Mouse (Mus musculus) liver, embryonic 12.5 days (tissue): ENCODE results near the gene Lrrn3. TPM values are rescaled to one million over a fixed set of nuclear protein-coding genes. Genes with fewer than 3 reads are reported as not detected.

Source experiments
- ATAC-seq: fragments of 200-750 bp; cut with Nextera tagmentation; 2 replicates; pipeline ENCODE4 v1.8.0; 2017; ENCODE audit warnings: moderate number of reproducible peaks, mild to moderate bottlenecking, moderate library complexity
- H3K27ac ChIP-seq: fragments of 300-500 bp; sonication (generic); 2 replicates; pipeline ENCODE4 v1.5.1; 2016; ENCODE audit warnings: mild to moderate bottlenecking
- H3K27me3 ChIP-seq: fragments of 300-500 bp; sonication (generic); replicated peaks from 2 replicates; pipeline ENCODE4 v1.6.1; 2016; ENCODE audit warnings: mild to moderate bottlenecking, moderate library complexity
- H3K36me3 ChIP-seq: fragments of 300-500 bp; sonication (generic); 2 replicates; pipeline ENCODE4 v1.6.1; 2016; ENCODE audit warnings: mild to moderate bottlenecking, moderate library complexity
- H3K4me1 ChIP-seq: fragments of 300-500 bp; sonication (generic); 2 replicates; pipeline ENCODE4 v1.6.1; 2016
- H3K4me2 ChIP-seq: fragments of 300-500 bp; sonication (generic); 2 replicates; pipeline ENCODE4 v1.6.1; 2016; ENCODE audit warnings: mild to moderate bottlenecking, moderate library complexity
- H3K4me3 ChIP-seq: fragments of 300-500 bp; sonication (generic); 2 replicates; pipeline ENCODE4 v1.5.1; 2016; ENCODE audit warnings: mild to moderate bottlenecking, moderate library complexity
- H3K9ac ChIP-seq: fragments of 300-500 bp; sonication (generic); 2 replicates; pipeline ENCODE4 v1.6.1; 2016; ENCODE audit warnings: mild to moderate bottlenecking, moderate library complexity
- H3K9me3 ChIP-seq: fragments of 300-500 bp; sonication (generic); replicated peaks from 2 replicates; pipeline ENCODE4 v1.6.1; 2016; ENCODE audit warnings: mild to moderate bottlenecking, moderate library complexity
- WGBS: fragments of 180-500 bp; shearing (Covaris S2); methylation state at CpG from one replicate; pipeline ENCODE4 v1.1.7; 2016; ENCODE audit not compliant: insufficient replicate concordance; 5-methylcytosine and 5-hydroxymethylcytosine counted together
- polyA plus RNA-seq: library from polyadenylated mRNA; unstranded; fragments of >200 nt; fragmentation: Nextera tagmentation; extraction: Ambion mirVana; gene quantifications from 2 replicates; pipeline ENCODE4 v1.2.1, GENCODE M21; 2016

The Lrrn3 gene
- polyA plus RNA-seq: 3.1 and 3.6 TPM in 2 replicates

GRCm38 (mm10) chr12:41486331-41486730, at the start of gene Lrrn3:
Lrrn3 (minus strand) TSS chr12:41486431.
- Histone ChIP-seq H3K27ac (peak within 1 kb of the TSS; percentile 33; the same call in 1 of the 2 replicates), H3K4me2 (peak within 1 kb of the TSS; percentile 33), H3K4me1 (no peaks in the 10 kb centered on the region), H3K9ac (no peak within 1 kb of the TSS), H3K27me3 (no peaks in the 10 kb centered on the region), H3K9me3 (no peaks in the 10 kb centered on the region), H3K36me3 (no peaks in the 10 kb centered on the region), H3K4me3 (peak within 1 kb of the TSS; percentile 27)
- 91% methylated on average over 1 of the region's 1 CpGs for WGBS
- ATAC-seq: no peak

GRCm38 (mm10) chr12:41528410-41528809, 42.2 kb upstream of the Lrrn3 start:
- no peaks in the 10 kb centered on the region for H3K9me3 ChIP-seq
- H3K9ac ChIP-seq: no peak overlapping the region
- no peak for ATAC-seq
- no peak overlapping the region for H3K4me2 ChIP-seq
- H3K4me3 ChIP-seq: no peak overlapping the region
- no peak overlapping the region for H3K27ac ChIP-seq
- no peaks in the 10 kb centered on the region for H3K4me1 ChIP-seq
- 66% methylated on average over 4 of the region's 4 CpGs for WGBS
- H3K36me3 ChIP-seq: no peaks in the 10 kb centered on the region
- no peaks in the 10 kb centered on the region for H3K27me3 ChIP-seq

GRCm38 (mm10) chr12:41526688-41527087, 40.5 kb upstream of the Lrrn3 start:
- no peaks in the 10 kb centered on the region for H3K27me3 ChIP-seq
- WGBS: 58% methylated on average over 2 of the region's 2 CpGs
- H3K9me3 ChIP-seq: no peaks in the 10 kb centered on the region
- H3K4me2 ChIP-seq: no peak overlapping the region
- H3K4me3 ChIP-seq: no peak overlapping the region
- no peak overlapping the region for H3K9ac ChIP-seq
- no peaks in the 10 kb centered on the region for H3K4me1 ChIP-seq
- H3K36me3 ChIP-seq: no peaks in the 10 kb centered on the region
- no peak overlapping the region for H3K27ac ChIP-seq
- ATAC-seq: no peak

- Histone ChIP-seq H3K27ac (no peak overlapping the region), H3K4me3 (no peak overlapping the region), H3K9me3 (no peaks in the 10 kb centered on the region), H3K4me2 (no peak overlapping the region), H3K36me3 (no peaks in the 10 kb centered on the region), H3K9ac (no peak overlapping the region), H3K27me3 (no peaks in the 10 kb centered on the region), H3K4me1 (no peaks in the 10 kb centered on the region)
- 80% methylated on average over 2 of the region's 2 CpGs for WGBS
- no peak for ATAC-seq
Observed at GRCm38 (mm10) chr12:41521671-41522070, 35.4 kb upstream of the Lrrn3 start.

DNA sequence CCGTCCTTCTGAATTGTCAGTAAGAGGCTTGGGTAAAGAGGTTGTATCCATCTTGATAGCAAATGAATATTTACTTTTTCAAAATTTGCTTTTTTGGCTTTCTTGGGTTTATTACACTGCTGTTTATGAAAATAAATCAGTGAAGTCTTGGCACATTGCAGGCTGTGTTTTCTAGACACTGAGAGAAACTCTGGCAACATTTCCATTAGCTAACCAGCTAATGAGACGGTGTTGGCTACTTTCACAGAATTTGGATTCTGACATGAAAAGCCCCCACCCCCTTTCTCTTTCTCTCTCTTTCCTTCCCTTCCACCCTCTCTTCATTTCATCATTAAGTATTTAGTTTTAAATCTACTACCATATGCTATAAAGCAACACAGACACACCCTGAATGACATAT, 34.1 kb upstream of the Lrrn3 start:
- Histone ChIP-seq H3K36me3 (no peaks in the 10 kb centered on the region), H3K4me3 (no peak overlapping the region), H3K27me3 (no peaks in the 10 kb centered on the region), H3K9me3 (no peaks in the 10 kb centered on the region), H3K4me1 (no peaks in the 10 kb centered on the region), H3K4me2 (no peak overlapping the region), H3K27ac (no peak overlapping the region), H3K9ac (no peak overlapping the region)
- ATAC-seq: no peak
- WGBS: 60% methylated on average over 2 of the region's 2 CpGs

DNA sequence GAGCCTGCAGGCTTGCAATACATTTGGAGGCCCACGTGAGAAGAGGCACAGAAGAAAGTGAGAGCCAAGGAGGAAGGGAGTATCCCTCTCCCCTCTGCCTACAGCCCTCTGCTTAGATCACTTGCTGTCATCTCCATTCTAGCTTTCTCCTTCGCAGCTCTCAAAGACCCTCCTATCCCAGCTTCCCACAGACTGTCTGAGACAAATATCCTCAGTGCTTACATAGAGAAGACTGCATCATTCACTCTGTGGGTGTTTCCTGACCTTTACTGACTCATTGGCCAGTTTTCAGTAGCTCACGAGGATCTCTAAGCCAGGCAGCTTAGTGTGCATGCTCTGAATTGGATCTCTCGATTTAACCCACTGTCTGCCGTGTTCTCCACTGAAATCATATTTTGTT, 32.7 kb upstream of the Lrrn3 start:
- no peaks in the 10 kb centered on the region for H3K4me1 ChIP-seq
- WGBS: 53% methylated on average over 5 of the region's 5 CpGs
- H3K27me3 ChIP-seq: no peaks in the 10 kb centered on the region
- no peak overlapping the region for H3K27ac ChIP-seq
- ATAC-seq: no peak
- H3K9ac ChIP-seq: no peak overlapping the region
- no peaks in the 10 kb centered on the region for H3K9me3 ChIP-seq
- no peaks in the 10 kb centered on the region for H3K36me3 ChIP-seq
- H3K4me2 ChIP-seq: no peak overlapping the region
- no peak overlapping the region for H3K4me3 ChIP-seq

DNA sequence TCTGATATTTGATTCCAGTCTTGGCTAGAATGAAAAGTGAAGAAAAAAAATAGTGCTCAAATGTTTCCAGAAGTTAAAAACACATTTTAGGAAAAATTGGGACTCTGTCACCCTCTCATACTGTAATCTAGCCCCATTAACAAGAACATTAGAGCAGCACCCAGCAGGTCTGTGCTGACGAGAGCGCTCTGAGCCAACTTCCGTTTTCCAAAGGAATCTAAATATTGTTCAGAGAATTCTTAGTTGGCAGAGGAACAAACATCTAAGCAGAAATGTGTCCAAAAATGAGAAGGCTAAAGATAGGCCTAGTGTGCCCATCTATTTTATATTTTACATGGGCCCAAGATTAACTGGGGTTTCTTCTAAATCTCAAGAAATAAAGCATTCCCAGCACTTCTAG, 24.4 kb upstream of the Lrrn3 start:
- WGBS: 81% methylated on average over 3 of the region's 3 CpGs
- H3K4me1 ChIP-seq: no peaks in the 10 kb centered on the region
- no peak overlapping the region for H3K27ac ChIP-seq
- no peak overlapping the region for H3K4me3 ChIP-seq
- no peak overlapping the region for H3K9ac ChIP-seq
- H3K9me3 ChIP-seq: no peaks in the 10 kb centered on the region
- no peaks in the 10 kb centered on the region for H3K27me3 ChIP-seq
- no peak overlapping the region for H3K4me2 ChIP-seq
- H3K36me3 ChIP-seq: no peaks in the 10 kb centered on the region
- ATAC-seq: no peak

GRCm38 (mm10) chr12:41508610-41509009, 22.4 kb upstream of the Lrrn3 start:
- no peak overlapping the region for H3K27ac ChIP-seq
- whole genome bisulfite sequencing: 65% methylated on average over 4 of the region's 4 CpGs
- no peak for ATAC-seq
- H3K4me2 ChIP-seq: no peak overlapping the region
- no peaks in the 10 kb centered on the region for H3K9me3 ChIP-seq
- H3K27me3 ChIP-seq: no peaks in the 10 kb centered on the region
- no peak overlapping the region for H3K4me3 ChIP-seq
- no peaks in the 10 kb centered on the region for H3K4me1 ChIP-seq
- H3K36me3 ChIP-seq: no peaks in the 10 kb centered on the region
- no peak overlapping the region for H3K9ac ChIP-seq

DNA sequence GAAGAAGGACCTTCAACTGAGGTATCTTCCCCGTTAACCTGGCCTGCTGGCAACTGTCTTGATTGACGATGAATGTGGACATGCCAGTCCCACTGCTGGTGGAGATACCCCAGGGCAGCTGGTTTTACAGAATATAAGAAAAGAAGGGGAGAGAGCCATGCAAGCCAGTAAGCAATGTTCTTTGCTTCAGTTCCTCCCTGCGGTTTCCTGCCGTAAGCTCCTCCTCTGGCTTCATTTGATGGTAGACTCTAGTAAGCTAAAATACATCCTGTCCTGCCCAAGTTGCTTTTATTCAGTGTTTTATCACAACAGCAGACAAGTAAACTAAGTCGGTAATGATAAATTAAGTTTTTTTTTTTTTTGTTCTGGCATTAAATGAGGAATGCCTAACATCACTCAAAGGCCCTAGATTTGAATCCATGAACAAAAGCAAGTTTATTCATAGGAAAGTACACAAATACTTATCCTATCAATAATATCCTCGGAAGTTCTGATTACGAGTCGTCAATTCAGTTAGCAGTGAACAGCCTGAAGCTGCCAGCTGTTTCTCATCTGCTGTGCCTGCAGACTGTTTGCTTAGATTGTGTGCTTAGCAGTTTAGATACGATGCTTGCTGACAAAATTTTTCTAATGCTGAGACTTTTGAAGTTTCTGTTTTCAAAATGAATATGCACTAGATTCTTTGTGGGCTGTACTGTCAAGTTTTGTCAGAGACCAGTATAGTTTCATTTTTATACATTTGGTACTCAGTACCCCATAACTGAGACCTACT, 14.0 kb upstream of the Lrrn3 start:
- no peaks in the 10 kb centered on the region for H3K4me1 ChIP-seq
- no peak for ATAC-seq

DNA sequence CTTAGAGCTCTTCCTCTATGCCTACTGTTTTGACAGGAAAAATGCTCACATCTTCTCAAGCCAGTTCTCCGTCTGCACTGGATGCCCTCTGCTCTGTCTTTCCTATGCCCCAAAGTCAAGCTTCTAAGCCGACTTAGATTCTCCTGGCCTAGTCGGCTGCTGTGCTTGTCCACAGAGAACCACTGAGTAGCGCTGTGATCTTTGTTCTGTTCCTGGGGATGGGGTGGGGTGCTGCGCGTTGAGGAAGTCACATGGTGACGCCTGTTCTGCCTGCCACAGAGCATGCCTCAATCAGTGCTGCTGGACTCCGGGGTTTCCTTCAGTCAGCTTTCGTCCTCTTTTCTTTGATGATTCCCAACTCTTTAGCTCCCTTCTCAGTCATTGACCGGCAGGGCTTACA, 8.4 kb upstream of the Lrrn3 start:
- Histone ChIP-seq H3K4me1 (no peaks in the 10 kb centered on the region), H3K27me3 (no peaks in the 10 kb centered on the region), H3K36me3 (no peaks in the 10 kb centered on the region), H3K4me2 (no peak overlapping the region), H3K9ac (no peak overlapping the region), H3K9me3 (no peaks in the 10 kb centered on the region), H3K27ac (no peak overlapping the region), H3K4me3 (no peak overlapping the region)
- WGBS: 34% methylated on average over 10 of the region's 10 CpGs
- ATAC-seq: no peak

More for the DNA sequence above, 14.0 kb upstream of the Lrrn3 start:
- Histone ChIP-seq H3K4me2 (no peak overlapping the region), H3K27me3 (no peaks in the 10 kb centered on the region), H3K9me3 (no peaks in the 10 kb centered on the region), H3K27ac (no peak overlapping the region), H3K9ac (no peak overlapping the region), H3K4me3 (no peak overlapping the region), H3K36me3 (no peaks in the 10 kb centered on the region)
- WGBS: 62% methylated on average over 9 of the region's 9 CpGs

DNA sequence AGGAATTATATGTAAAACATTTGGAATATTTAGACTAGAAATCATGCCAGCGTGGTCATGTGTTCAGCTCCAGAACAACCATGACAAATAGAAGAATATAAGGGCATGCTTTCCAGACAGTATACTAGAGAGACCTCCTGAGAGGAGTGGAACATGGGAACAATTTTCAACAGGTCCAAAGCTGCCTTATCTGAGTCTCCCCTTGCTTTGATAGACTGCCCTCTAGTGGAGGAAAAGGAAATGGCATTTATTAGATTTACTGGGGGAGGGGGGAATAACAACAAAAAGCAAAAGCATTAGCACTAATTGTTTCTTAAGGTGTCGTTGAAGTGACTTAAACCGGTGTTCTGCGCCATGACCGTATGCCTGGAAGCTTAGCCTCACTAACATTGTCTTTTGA, 774 bp upstream of the Lrrn3 start:
- no peak overlapping the region for H3K4me2 ChIP-seq
- no peaks in the 10 kb centered on the region for H3K27me3 ChIP-seq
- H3K36me3 ChIP-seq: no peaks in the 10 kb centered on the region
- no peak overlapping the region for H3K9ac ChIP-seq
- H3K27ac ChIP-seq: no peak overlapping the region
- no peaks in the 10 kb centered on the region for H3K9me3 ChIP-seq
- WGBS: 16% methylated on average over 5 of the region's 5 CpGs
- no peak overlapping the region for H3K4me3 ChIP-seq
- H3K4me1 ChIP-seq: no peaks in the 10 kb centered on the region
- ATAC-seq: peak; percentile 54; the same call in 1 of the 2 replicates

GRCm38 (mm10) chr12:41485512-41486215, 567 bp downstream of the Lrrn3 start:
- peak overlapping the region; percentile 33; the same call in 1 of the 2 replicates for H3K27ac ChIP-seq
- no peaks in the 10 kb centered on the region for H3K36me3 ChIP-seq
- 37% methylated on average over 12 of the region's 12 CpGs for WGBS
- H3K4me2 ChIP-seq: peak overlapping the region; percentile 33
- H3K4me3 ChIP-seq: peak overlapping the region; percentile 27; the same call in 1 of the 2 replicates
- no peak overlapping the region for H3K9ac ChIP-seq
- peak; percentile 63; the same call in 1 of the 2 replicates for ATAC-seq
- no peaks in the 10 kb centered on the region for H3K27me3 ChIP-seq
- no peaks in the 10 kb centered on the region for H3K4me1 ChIP-seq
- H3K9me3 ChIP-seq: no peaks in the 10 kb centered on the region
